Mouse (Mus musculus) liver, embryonic 15.5 days (tissue): Measurements from ENCODE around the gene Fbxw11. TPM values are rescaled to one million over a fixed set of nuclear protein-coding genes. Genes with fewer than 3 reads are reported as not detected.
"Not testable (repeated sequence)": the region's sequence is repeated elsewhere in the genome, so short reads cannot be mapped to it uniquely, and the experiment has no call there.

ENCODE experiments used
- ATAC-seq: fragments of 200-750 bp; cut with Nextera tagmentation; 2 replicates; pipeline ENCODE4 v1.8.0; 2017; ENCODE audit warnings: moderate number of reproducible peaks, mild to moderate bottlenecking, moderate library complexity; ENCODE audit not compliant: insufficient read depth
- H3K27ac ChIP-seq: fragments of 300-500 bp; sonication (generic); replicated peaks from 2 replicates; pipeline ENCODE4 v1.5.1; 2015; ENCODE audit warnings: mild to moderate bottlenecking, inconsistent platforms
- H3K27me3 ChIP-seq: fragments of 300-500 bp; sonication (generic); 2 replicates; pipeline ENCODE4 v1.6.1; 2015; ENCODE audit warnings: mild to moderate bottlenecking, inconsistent platforms
- H3K36me3 ChIP-seq: fragments of 300-500 bp; sonication (generic); replicated peaks from 2 replicates; pipeline ENCODE4 v1.6.1; 2015; ENCODE audit warnings: moderate library complexity, mild to moderate bottlenecking, inconsistent platforms
- H3K4me1 ChIP-seq: fragments of 300-500 bp; sonication (generic); replicated peaks from 2 replicates; pipeline ENCODE4 v1.6.1; 2015; ENCODE audit warnings: inconsistent platforms
- H3K4me2 ChIP-seq: fragments of 300-500 bp; sonication (generic); 2 replicates; pipeline ENCODE4 v1.6.1; 2015; ENCODE audit warnings: moderate library complexity, mild to moderate bottlenecking, inconsistent platforms
- H3K4me3 ChIP-seq: fragments of 300-500 bp; sonication (generic); replicated peaks from 2 replicates; pipeline ENCODE4 v1.5.1; 2015; ENCODE audit warnings: mild to moderate bottlenecking, inconsistent platforms
- H3K9ac ChIP-seq: fragments of 300-500 bp; sonication (generic); 2 replicates; pipeline ENCODE4 v1.6.1; 2015; ENCODE audit warnings: moderate library complexity, mild to moderate bottlenecking, inconsistent platforms
- H3K9me3 ChIP-seq: fragments of 300-500 bp; sonication (generic); replicated peaks from 2 replicates; pipeline ENCODE4 v1.6.1; 2016; ENCODE audit warnings: inconsistent platforms
- WGBS: fragments of 180-500 bp; shearing (Covaris S2); methylation state at CpG from one replicate; pipeline ENCODE4 v1.1.7; 2015; ENCODE audit warnings: mixed read lengths; ENCODE audit not compliant: insufficient replicate concordance; 5-methylcytosine and 5-hydroxymethylcytosine counted together
- polyA plus RNA-seq: library from polyadenylated mRNA; unstranded; fragments of >200 nt; fragmentation: Nextera tagmentation; extraction: Ambion mirVana; gene quantifications from 2 replicates; pipeline ENCODE4 v1.2.1, GENCODE M21; 2015

Fbxw11 gene
- polyA plus RNA-seq, 1 experiment from 2014 or later, result 19.1 TPM

GRCm38 (mm10) chr11:32614463-32614862, 28.1 kb upstream of the Fbxw11 start:
- ATAC-seq, result no peak

DNA sequence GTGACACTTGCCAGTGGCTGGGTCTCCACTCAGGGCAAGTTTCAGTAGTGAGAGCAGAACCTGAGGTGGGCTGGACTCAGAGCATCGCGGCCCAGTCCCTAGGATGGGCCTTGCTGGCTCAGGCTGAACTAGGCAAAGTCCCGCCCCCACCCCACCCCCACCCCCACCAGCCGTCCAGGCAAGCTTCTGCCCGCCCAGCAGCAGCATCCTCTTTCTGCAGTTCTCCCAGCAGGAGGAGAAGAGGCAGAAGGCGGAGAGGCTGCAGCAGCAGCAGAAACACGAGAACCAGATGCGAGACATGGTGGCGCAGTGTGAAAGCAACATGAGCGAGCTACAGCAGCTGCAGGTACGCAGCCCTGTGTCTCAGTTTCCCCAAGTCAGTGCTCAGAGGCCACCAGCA, 27.0 kb upstream of the Fbxw11 start:
- 60% methylated on average over 11 of the region's 11 CpGs for WGBS
- no peak overlapping the region for H3K4me3 ChIP-seq
- no peak overlapping the region for H3K4me2 ChIP-seq
- no peak overlapping the region for H3K9ac ChIP-seq
- no peaks in the 10 kb centered on the region for H3K9me3 ChIP-seq
- peaks cover 8% of the 10 kb centered on the region; the same call in 1 of the 2 replicates for H3K4me1 ChIP-seq
- no peak for ATAC-seq
- no peaks in the 10 kb centered on the region for H3K27me3 ChIP-seq
- H3K27ac ChIP-seq, result no peak overlapping the region
- peaks cover 17% of the 10 kb centered on the region for H3K36me3 ChIP-seq

More at GRCm38 (mm10) chr11:32614463-32614862, 28.1 kb upstream of the Fbxw11 start:
- no peaks in the 10 kb centered on the region for H3K9me3 ChIP-seq
- H3K27me3 ChIP-seq, result no peaks in the 10 kb centered on the region
- H3K9ac ChIP-seq, result no peak overlapping the region
- no peak overlapping the region for H3K4me3 ChIP-seq
- H3K27ac ChIP-seq, result no peak overlapping the region
- H3K4me1 ChIP-seq, result peaks cover 8% of the 10 kb centered on the region; the same call in 1 of the 2 replicates
- H3K4me2 ChIP-seq, result no peak overlapping the region
- 94% methylated on average over 29 of the region's 29 CpGs for WGBS
- H3K36me3 ChIP-seq, result peaks cover 17% of the 10 kb centered on the region

- Histone ChIP-seq H3K4me2 (no peak overlapping the region), H3K4me1 (peaks cover 8% of the 10 kb centered on the region; the same call in 1 of the 2 replicates), H3K27ac (no peak overlapping the region), H3K36me3 (peaks cover 17% of the 10 kb centered on the region; the same call in 1 of the 2 replicates), H3K9ac (no peak overlapping the region), H3K27me3 (no peaks in the 10 kb centered on the region), H3K4me3 (no peak overlapping the region), H3K9me3 (no peaks in the 10 kb centered on the region)
- no peak for ATAC-seq
- 65% methylated on average over 6 of the region's 6 CpGs for WGBS
These were observed 26.4 kb upstream of the Fbxw11 start for GRCm38 (mm10) chr11:32616091-32616490.

GRCm38 (mm10) chr11:32618036-32618435, 24.5 kb upstream of the Fbxw11 start:
- ATAC-seq, result no peak
- H3K36me3 ChIP-seq, result peaks cover 8% of the 10 kb centered on the region; the same call in 1 of the 2 replicates
- H3K27me3 ChIP-seq, result no peaks in the 10 kb centered on the region
- WGBS, result 76% methylated on average over 1 of the region's 1 CpGs
- H3K9me3 ChIP-seq, result no peaks in the 10 kb centered on the region
- H3K4me2 ChIP-seq, result no peak overlapping the region
- no peak overlapping the region for H3K9ac ChIP-seq
- H3K27ac ChIP-seq, result no peak overlapping the region
- no peak overlapping the region for H3K4me3 ChIP-seq
- peaks cover 8% of the 10 kb centered on the region; the same call in 1 of the 2 replicates for H3K4me1 ChIP-seq

- 66% methylated on average over 5 of the region's 5 CpGs for WGBS
- not testable (repeated sequence) for H3K9me3 ChIP-seq, ATAC-seq, H3K27ac ChIP-seq, H3K4me2 ChIP-seq, H3K4me1 ChIP-seq, H3K27me3 ChIP-seq, H3K9ac ChIP-seq, H3K36me3 ChIP-seq, H3K4me3 ChIP-seq
These were observed 23.9 kb upstream of the Fbxw11 start for GRCm38 (mm10) chr11:32618641-32619040.

DNA sequence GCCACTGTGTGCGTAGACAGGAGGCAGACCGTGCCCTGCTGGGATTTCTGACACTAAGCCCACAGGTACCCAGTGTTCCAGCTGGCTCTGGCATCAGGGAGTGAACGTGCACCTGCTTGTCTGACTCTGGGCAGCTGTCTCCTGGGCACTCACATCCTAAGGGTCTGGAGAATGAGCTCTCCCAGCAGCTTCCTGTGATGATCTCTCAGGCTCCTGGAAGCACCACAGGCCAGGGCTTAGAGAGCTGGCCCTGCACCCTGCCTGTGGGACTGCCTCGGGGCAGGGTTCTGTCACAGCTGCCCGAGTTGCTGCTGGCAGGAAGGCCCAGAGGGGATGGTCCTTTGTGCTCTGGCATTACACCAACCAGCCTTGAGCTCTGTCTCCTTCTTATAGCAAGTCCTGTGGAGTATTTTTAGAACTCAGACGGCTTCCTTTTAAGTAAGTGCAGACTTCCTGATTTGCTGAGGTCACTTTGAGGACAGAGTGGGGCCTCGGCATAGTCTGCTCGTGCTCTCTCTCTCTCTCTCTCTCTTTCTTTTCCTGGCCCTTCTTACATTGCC, 23.2 kb upstream of the Fbxw11 start:
- Histone ChIP-seq H3K9me3 (no peaks in the 10 kb centered on the region), H3K4me2 (no peak overlapping the region)

DNA sequence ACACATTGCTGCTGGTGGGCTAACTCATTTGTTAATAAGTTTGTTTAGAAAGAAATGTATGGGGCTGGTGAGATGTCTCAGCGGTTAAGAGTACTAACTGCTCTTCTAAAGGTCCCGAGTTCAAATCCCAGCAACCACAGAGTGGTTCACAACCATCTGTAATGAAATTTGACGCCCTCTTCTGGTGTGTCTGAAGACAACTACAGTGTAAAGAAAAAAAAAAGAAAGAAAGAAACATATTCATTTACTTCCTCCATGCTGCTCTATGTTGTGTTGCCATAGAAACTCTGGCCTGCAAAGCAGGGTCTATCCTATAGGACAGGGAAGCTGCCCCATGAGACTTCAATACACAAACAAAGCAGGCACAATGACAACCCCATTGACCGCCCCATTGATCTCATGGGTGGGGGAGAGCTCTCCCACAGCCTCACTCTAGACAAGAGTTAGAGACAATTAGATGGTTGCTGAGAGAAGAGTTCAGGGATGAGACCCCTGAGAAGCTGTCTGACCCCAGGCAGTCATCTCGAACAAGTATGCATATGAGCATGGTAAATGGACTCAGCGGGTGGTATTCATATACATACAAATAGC, 22.6 kb upstream of the Fbxw11 start:
- H3K4me1 ChIP-seq, result peaks cover 8% of the 10 kb centered on the region; the same call in 1 of the 2 replicates
- peaks cover 8% of the 10 kb centered on the region; the same call in 1 of the 2 replicates for H3K36me3 ChIP-seq
- ATAC-seq, result no peak
- WGBS, result 65% methylated on average over 6 of the region's 6 CpGs
- no peak overlapping the region for H3K4me3 ChIP-seq
- H3K9ac ChIP-seq, result no peak overlapping the region
- H3K9me3 ChIP-seq, result no peaks in the 10 kb centered on the region
- no peaks in the 10 kb centered on the region for H3K27me3 ChIP-seq
- H3K4me2 ChIP-seq, result no peak overlapping the region
- H3K27ac ChIP-seq, result no peak overlapping the region

More for the DNA sequence above, 23.2 kb upstream of the Fbxw11 start:
- H3K27me3 ChIP-seq, result no peaks in the 10 kb centered on the region
- 37% methylated on average over 8 of the region's 8 CpGs for WGBS
- ATAC-seq, result peak; percentile 60; the same call in 1 of the 2 replicates
- H3K4me1 ChIP-seq, result peaks cover 8% of the 10 kb centered on the region; the same call in 1 of the 2 replicates
- peaks cover 8% of the 10 kb centered on the region; the same call in 1 of the 2 replicates for H3K36me3 ChIP-seq
- H3K4me3 ChIP-seq, result no peak overlapping the region
- no peak overlapping the region for H3K27ac ChIP-seq
- no peak overlapping the region for H3K9ac ChIP-seq

- no peaks in the 10 kb centered on the region; the same call in 1 of the 2 replicates for H3K36me3 ChIP-seq
- peaks cover 8% of the 10 kb centered on the region; the same call in 1 of the 2 replicates for H3K4me1 ChIP-seq
- WGBS, result 69% methylated on average over 12 of the region's 12 CpGs
- ATAC-seq, result no peak
- no peak overlapping the region for H3K9ac ChIP-seq
- no peak overlapping the region for H3K4me3 ChIP-seq
- H3K4me2 ChIP-seq, result no peak overlapping the region
- no peak overlapping the region for H3K27ac ChIP-seq
- H3K9me3 ChIP-seq, result no peaks in the 10 kb centered on the region
- H3K27me3 ChIP-seq, result no peaks in the 10 kb centered on the region
These were observed 20.6 kb upstream of the Fbxw11 start for GRCm38 (mm10) chr11:32621831-32622478.

DNA sequence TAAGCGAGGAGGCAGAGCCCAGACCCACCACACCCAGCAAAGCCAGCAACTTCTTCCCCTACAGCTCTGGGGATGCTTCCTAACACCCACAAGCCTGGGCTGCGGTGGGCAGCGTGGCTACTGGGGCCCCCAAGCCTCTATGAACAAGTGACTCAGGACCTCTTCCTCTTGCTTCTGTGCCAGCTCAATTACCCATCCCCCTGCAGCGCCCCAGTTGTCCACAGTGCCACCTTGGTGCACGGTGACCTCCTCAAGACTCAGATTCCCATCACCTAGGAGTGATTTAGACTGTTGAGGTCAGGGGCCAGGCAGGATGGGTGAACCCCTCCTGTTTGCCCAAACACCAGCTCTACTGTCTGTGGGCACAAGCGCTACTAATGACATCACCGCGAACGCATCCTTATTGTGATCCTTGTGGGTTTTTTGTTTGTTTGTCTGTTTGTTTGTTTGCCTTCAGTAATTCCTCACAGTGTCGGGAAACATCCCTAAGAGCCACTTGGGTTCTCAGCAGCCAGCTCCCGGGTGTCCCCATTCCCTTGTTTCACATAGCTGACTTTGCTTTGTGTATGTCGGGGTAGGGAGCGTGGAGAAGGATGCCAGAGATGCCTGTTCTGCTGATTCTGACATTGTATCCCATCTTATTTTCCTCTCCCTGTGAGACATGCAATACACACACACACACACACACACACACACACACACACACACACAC, 19.9 kb upstream of the Fbxw11 start:
- Histone ChIP-seq H3K4me3 (no peak overlapping the region), H3K36me3 (no peaks in the 10 kb centered on the region; the same call in 1 of the 2 replicates), H3K9ac (no peak overlapping the region), H3K4me2 (no peak overlapping the region), H3K4me1 (peaks cover 8% of the 10 kb centered on the region; the same call in 1 of the 2 replicates), H3K27ac (no peak overlapping the region), H3K9me3 (no peaks in the 10 kb centered on the region), H3K27me3 (no peaks in the 10 kb centered on the region)
- no peak for ATAC-seq
- WGBS, result 77% methylated on average over 13 of the region's 13 CpGs

- ATAC-seq, result no peak
- WGBS, result 72% methylated on average over 5 of the region's 5 CpGs
- Histone ChIP-seq H3K27ac (no peak overlapping the region), H3K4me1 (peaks cover 8% of the 10 kb centered on the region; the same call in 1 of the 2 replicates), H3K9ac (no peak overlapping the region), H3K9me3 (no peaks in the 10 kb centered on the region), H3K27me3 (no peaks in the 10 kb centered on the region), H3K4me2 (no peak overlapping the region), H3K36me3 (no peaks in the 10 kb centered on the region; the same call in 1 of the 2 replicates), H3K4me3 (no peak overlapping the region)
These were observed 19.3 kb upstream of the Fbxw11 start for GRCm38 (mm10) chr11:32623236-32623635.

DNA sequence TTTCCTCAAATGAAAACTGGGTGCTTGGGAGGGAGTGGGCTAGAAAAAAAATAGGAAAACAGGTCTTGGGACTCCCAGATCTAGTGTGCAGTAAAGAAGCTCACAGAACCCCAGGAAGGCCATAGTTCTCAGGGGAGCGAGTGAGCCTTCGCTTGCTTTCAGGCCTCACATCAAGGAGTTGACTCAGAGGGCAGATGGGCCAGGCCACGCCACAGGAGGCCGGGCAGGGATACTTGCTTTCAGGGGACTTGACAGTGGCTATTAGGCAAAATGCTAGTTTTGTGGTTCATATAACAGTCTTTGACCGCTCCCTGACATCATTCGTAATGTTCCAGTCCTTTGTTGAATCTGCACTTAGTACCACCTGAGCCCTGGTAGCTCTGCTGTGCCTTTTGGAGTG, 18.6 kb upstream of the Fbxw11 start:
- Histone ChIP-seq H3K27me3 (no peaks in the 10 kb centered on the region), H3K4me3 (no peak overlapping the region), H3K27ac (no peak overlapping the region), H3K4me2 (no peak overlapping the region), H3K4me1 (peaks cover 5% of the 10 kb centered on the region; the same call in 1 of the 2 replicates), H3K9me3 (no peaks in the 10 kb centered on the region), H3K9ac (no peak overlapping the region), H3K36me3 (no peaks in the 10 kb centered on the region; the same call in 1 of the 2 replicates)
- ATAC-seq, result no peak
- 76% methylated on average over 6 of the region's 6 CpGs for WGBS
